9 mouse cellular contexts compared by ENCODE assay signal in the genomic region with DNA sequence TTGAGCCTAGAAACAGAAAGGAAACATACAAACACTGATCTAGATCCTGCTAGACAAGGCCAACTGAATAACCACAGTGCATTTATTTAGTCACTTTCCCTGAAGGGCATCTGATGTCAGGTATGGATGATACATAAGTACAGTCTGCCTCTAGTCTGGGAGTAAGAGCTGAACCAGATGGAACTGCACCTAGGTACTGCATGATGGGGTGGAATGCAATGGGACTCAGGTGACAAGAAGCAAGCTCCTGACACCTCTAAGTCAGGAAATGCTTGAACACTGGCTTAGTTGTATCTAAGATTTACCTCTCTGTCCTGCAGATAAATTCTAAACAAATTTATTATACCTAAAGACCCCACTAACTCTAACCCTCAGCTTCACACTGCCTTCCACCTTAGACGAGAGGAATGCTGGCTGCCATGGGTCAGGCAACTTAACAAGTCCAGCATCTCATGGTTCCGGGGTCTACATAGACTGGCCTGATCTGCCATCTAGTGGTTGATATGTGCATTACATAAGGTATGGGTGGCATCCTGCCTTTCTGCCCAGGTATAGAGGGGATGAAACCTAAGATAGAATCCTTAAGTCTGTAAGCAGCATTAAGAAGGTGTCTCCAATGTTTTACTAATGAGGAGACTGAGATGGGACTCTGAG. TPM values are rescaled to one million over a fixed set of nuclear protein-coding genes. Genes with fewer than 3 reads are reported as not detected.
DNase-seq lines count a peak whose midpoint lies in the region; ATAC-seq and TF ChIP-seq lines count a peak whose summit lies in the region.
"Had no signal": no experiment of that assay in that cellular context is flagged by ENCODE, and none has a peak within 500 bp of the region (broad histone marks: within the 10 kb centered on the region; RNA-seq: fewer than 3 reads in every experiment).

No protein-coding gene starts in this region.

- TF ChIP-seq EP300 in stomach, postnatal 0 days (optimal IDR thresholded peaks at IDR 0.05), result no peak

- no peaks in the 10 kb centered on the region for H3K9me3 ChIP-seq in intestine, embryonic 15.5 days
- no peaks in the 10 kb centered on the region for H3K9me3 ChIP-seq in limb, embryonic 11.5 days (ENCODE audit: control insufficient read depth, low read length)
- no peaks in the 10 kb centered on the region for H3K9me3 ChIP-seq in midbrain, postnatal 0 days (ENCODE audit: low read length)
- H3K9me3 ChIP-seq in stomach, postnatal 0 days (ENCODE audit: control insufficient read depth, low read length), result no peaks in the 10 kb centered on the region

- H3K27ac ChIP-seq in intestine, embryonic 15.5 days, result no peak overlapping the region
- H3K27ac ChIP-seq in limb, embryonic 11.5 days (replicated peaks; ENCODE audit: low read depth, low read length), result no peak overlapping the region
- no peak overlapping the region for H3K27ac ChIP-seq in midbrain, postnatal 0 days (ENCODE audit: low read depth, low read length)
- no peak overlapping the region for H3K27ac ChIP-seq in stomach, postnatal 0 days (replicated peaks)

- 1% methylated on average over 2 of the region's 2 CpGs for WGBS in intestine, embryonic 15.5 days
- WGBS in limb, embryonic 11.5 days, result 1% methylated on average over 2 of the region's 2 CpGs
- WGBS in midbrain, postnatal 0 days, result 2% methylated on average over 2 of the region's 2 CpGs
- WGBS in stomach, postnatal 0 days, result 1% methylated on average over 2 of the region's 2 CpGs

- H3K9ac ChIP-seq in intestine, embryonic 15.5 days, result no peak overlapping the region
- H3K9ac ChIP-seq in limb, embryonic 11.5 days (ENCODE audit: low read length), result no peak overlapping the region
- H3K9ac ChIP-seq in midbrain, postnatal 0 days (replicated peaks; ENCODE audit: low read length, poor library complexity, severe bottlenecking), result no peak overlapping the region
- H3K9ac ChIP-seq in stomach, postnatal 0 days (ENCODE audit: low read length), result no peak overlapping the region

- no peak overlapping the region for H3K4me2 ChIP-seq in intestine, embryonic 15.5 days (replicated peaks)
- H3K4me2 ChIP-seq in limb, embryonic 11.5 days (ENCODE audit: low read depth, severe bottlenecking), result no peak overlapping the region
- no peak overlapping the region for H3K4me2 ChIP-seq in midbrain, postnatal 0 days (ENCODE audit: low read depth, low read length, poor library complexity, severe bottlenecking)
- H3K4me2 ChIP-seq in stomach, postnatal 0 days (replicated peaks; ENCODE audit: low read depth), result no peak overlapping the region

- TF ChIP-seq CTCF in midbrain, postnatal 0 days (IDR thresholded peaks at IDR 0.05), result peak; percentile 97
- TF ChIP-seq CTCF in stomach, postnatal 0 days (IDR thresholded peaks at IDR 0.05; ENCODE audit: low read depth), result peak; percentile 96

- H3K36me3 ChIP-seq in intestine, embryonic 15.5 days, result no peaks in the 10 kb centered on the region
- no peaks in the 10 kb centered on the region for H3K36me3 ChIP-seq in limb, embryonic 11.5 days (ENCODE audit: control insufficient read depth, insufficient read depth, low read length)
- H3K36me3 ChIP-seq in midbrain, postnatal 0 days (ENCODE audit: insufficient read depth, low read length), result no peaks in the 10 kb centered on the region
- H3K36me3 ChIP-seq in stomach, postnatal 0 days (ENCODE audit: control insufficient read depth, insufficient read depth, low read length), result no peaks in the 10 kb centered on the region

- H3K4me3 ChIP-seq in intestine, embryonic 15.5 days (replicated peaks), result no peak overlapping the region
- no peak overlapping the region for H3K4me3 ChIP-seq in limb, embryonic 11.5 days (ENCODE audit: low read depth, low read length)
- no peak overlapping the region for H3K4me3 ChIP-seq in midbrain, postnatal 0 days (ENCODE audit: low read depth, low read length)
- no peak overlapping the region for H3K4me3 ChIP-seq in stomach, postnatal 0 days (ENCODE audit: low read depth, low read length)
- H3K4me3 ChIP-seq: erythroblast, embryonic 14.5 days had no signal

- peak; percentile 60 for ATAC-seq in intestine, embryonic 15.5 days
- peak; percentile 14; the same call in 1 of the 2 replicates for ATAC-seq in limb, embryonic 11.5 days (ENCODE audit: insufficient number of reproducible peaks, low FRiP score, low TSS enrichment, low read depth)
- peak; percentile 74; the same call in 1 of the 2 replicates for ATAC-seq in midbrain, postnatal 0 days (ENCODE audit: low FRiP score)
- peak; percentile 81 for ATAC-seq in stomach, postnatal 0 days (ENCODE audit: low FRiP score, low TSS enrichment)

- DNase-seq in urinary bladder, postnatal 14 days (ENCODE audit: low spot score), result peak; percentile 57
- no peak for DNase-seq in urinary bladder, postnatal 10 days (ENCODE audit: low spot score)
- peak; percentile 68 for DNase-seq in cerebellum, adult 8-10 months
- peak; percentile 87 for DNase-seq in forelimb bud, embryonic 11.5 days (ENCODE audit: low read depth, low spot score)
- DNase-seq in limb, embryonic 11.5 days (ENCODE audit: low spot score), result peak; percentile 74
- peak; percentile 90 for DNase-seq in midbrain, postnatal 0 days (ENCODE audit: low spot score)
- peak; percentile 54 for DNase-seq in stomach, postnatal 0 days (ENCODE audit: low spot score)

- no peaks in the 10 kb centered on the region for H3K4me1 ChIP-seq in intestine, embryonic 15.5 days (replicated peaks)
- H3K4me1 ChIP-seq in limb, embryonic 11.5 days (ENCODE audit: control insufficient read depth, insufficient read depth, low read length), result peaks cover 17% of the 10 kb centered on the region
- no peaks in the 10 kb centered on the region; the same call in 1 of the 2 replicates for H3K4me1 ChIP-seq in midbrain, postnatal 0 days (ENCODE audit: insufficient read depth, low read length)
- no peaks in the 10 kb centered on the region for H3K4me1 ChIP-seq in stomach, postnatal 0 days (replicated peaks; ENCODE audit: control insufficient read depth, insufficient read depth)

- H3K27me3 ChIP-seq in intestine, embryonic 15.5 days (replicated peaks), result no peaks in the 10 kb centered on the region
- H3K27me3 ChIP-seq in limb, embryonic 11.5 days (ENCODE audit: control insufficient read depth, insufficient read depth, low read length), result no peaks in the 10 kb centered on the region
- no peaks in the 10 kb centered on the region for H3K27me3 ChIP-seq in midbrain, postnatal 0 days (ENCODE audit: insufficient read depth, low read length)
- H3K27me3 ChIP-seq in stomach, postnatal 0 days (ENCODE audit: control insufficient read depth, insufficient read depth, low read length), result no peaks in the 10 kb centered on the region

RNA-seq across cellular contexts. Expression of a gene that starts 35.7 kb away (rescaled TPM):
- 25.1 and 25.7 TPM in 2 replicates for polyA plus RNA-seq in intestine, embryonic 15.5 days (2015; fragmentation: Nextera tagmentation; extraction: Ambion mirVana)
- 19.6 and 22.3 TPM in 2 replicates for polyA plus RNA-seq in limb, embryonic 11.5 days (2014; fragmentation: Nextera tagmentation; extraction: Ambion mirVana)
- 5.4 and 13.9 TPM in 2 replicates for total RNA-seq in midbrain, postnatal 0 days (2014; rRNA removed)
- polyA plus RNA-seq in midbrain, postnatal 0 days (2015; fragmentation: Nextera tagmentation; extraction: Ambion mirVana), result 13.2 and 14.9 TPM in 2 replicates
- 14.5 and 17.2 TPM in 2 replicates for polyA plus RNA-seq in stomach, postnatal 0 days (2015; fragmentation: Nextera tagmentation; extraction: Ambion mirVana)

Comparison
In these comparisons a context has a peak if more than half of its experiments do, and no peak if none do; other contexts are left out.
1. ATAC-seq: peak in every context shown above with its lines; median percentile 81 in stomach, postnatal 0 days; 74 in midbrain, postnatal 0 days; 60 in intestine, embryonic 15.5 days; 14 in limb, embryonic 11.5 days.